Mouse (Mus musculus) embryonic facial prominence, embryonic 10.5 days (tissue): Measurements from ENCODE around the gene Slc4a4. TPM values are rescaled to one million over a fixed set of nuclear protein-coding genes. Genes with fewer than 3 reads are reported as not detected.

Experiments
- DNase-seq: peaks from one replicate; pipeline ENCODE4 v3.0.0-alpha.2; 2017; ENCODE audit warnings: low spot score
- H3K27ac ChIP-seq: fragments of 300-500 bp; sonication (generic); replicated peaks from 2 replicates; pipeline ENCODE4 v1.5.1; 2016; ENCODE audit warnings: mild to moderate bottlenecking
- H3K27me3 ChIP-seq: fragments of 300-500 bp; sonication (generic); replicated peaks from 2 replicates; pipeline ENCODE4 v1.6.1; 2016; ENCODE audit warnings: low read depth, mild to moderate bottlenecking; ENCODE audit not compliant: poor library complexity, severe bottlenecking
- H3K36me3 ChIP-seq: fragments of 300-500 bp; sonication (generic); replicated peaks from 2 replicates; pipeline ENCODE4 v1.6.1; 2016; ENCODE audit warnings: mild to moderate bottlenecking, moderate library complexity
- H3K4me1 ChIP-seq: fragments of 300-500 bp; sonication (generic); 2 replicates; pipeline ENCODE4 v1.6.1; 2016
- H3K4me3 ChIP-seq: fragments of 300-500 bp; sonication (generic); 2 replicates; pipeline ENCODE4 v1.5.1; 2016; ENCODE audit warnings: mild to moderate bottlenecking, moderate library complexity
- H3K9me3 ChIP-seq: fragments of 300-500 bp; sonication (generic); 2 replicates; pipeline ENCODE4 v1.6.1; 2016; ENCODE audit warnings: mild to moderate bottlenecking
- WGBS: fragments of 180-500 bp; shearing (Covaris S2); methylation state at CpG from one replicate; pipeline ENCODE4 v1.1.7; 2016; 5-methylcytosine and 5-hydroxymethylcytosine counted together
- polyA plus RNA-seq: library from polyadenylated mRNA; unstranded; fragments of >200 nt; fragmentation: Nextera tagmentation; extraction: Ambion mirVana; gene quantifications from 2 replicates; pipeline ENCODE4 v1.2.1, GENCODE M21; 2016

Gene Slc4a4
- polyA plus RNA-seq, 1 experiment from 2014 or later, result 1.7 TPM

DNA sequence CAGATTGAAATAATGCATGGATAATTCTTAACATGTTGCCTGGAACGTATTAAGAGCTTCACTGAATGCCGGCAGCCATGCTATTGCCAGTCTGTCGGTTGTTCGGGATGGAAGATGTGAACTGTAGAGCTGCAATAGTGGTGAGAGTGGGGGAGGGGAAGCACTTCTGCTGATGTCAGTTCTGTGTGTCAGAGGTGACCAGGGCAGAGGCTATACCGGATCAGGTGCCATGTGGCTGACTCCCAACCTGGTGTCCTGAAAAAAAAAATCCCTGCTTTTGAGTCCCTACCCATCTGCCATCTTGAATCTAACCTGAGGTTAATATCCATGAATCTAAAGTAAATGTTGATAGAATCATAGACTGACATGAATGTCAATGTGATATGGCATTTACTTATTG lies 39.0 kb downstream of the Slc4a4 start:
- no peak overlapping the region for H3K4me3 ChIP-seq
- peaks cover 19% of the 10 kb centered on the region for H3K4me1 ChIP-seq
- H3K9me3 ChIP-seq, result no peaks in the 10 kb centered on the region
- WGBS, result 84% methylated on average over 5 of the region's 5 CpGs
- no peak overlapping the region for H3K27ac ChIP-seq
- H3K36me3 ChIP-seq, result no peaks in the 10 kb centered on the region
- no peaks in the 10 kb centered on the region for H3K27me3 ChIP-seq
- DNase-seq, result no peak

DNA sequence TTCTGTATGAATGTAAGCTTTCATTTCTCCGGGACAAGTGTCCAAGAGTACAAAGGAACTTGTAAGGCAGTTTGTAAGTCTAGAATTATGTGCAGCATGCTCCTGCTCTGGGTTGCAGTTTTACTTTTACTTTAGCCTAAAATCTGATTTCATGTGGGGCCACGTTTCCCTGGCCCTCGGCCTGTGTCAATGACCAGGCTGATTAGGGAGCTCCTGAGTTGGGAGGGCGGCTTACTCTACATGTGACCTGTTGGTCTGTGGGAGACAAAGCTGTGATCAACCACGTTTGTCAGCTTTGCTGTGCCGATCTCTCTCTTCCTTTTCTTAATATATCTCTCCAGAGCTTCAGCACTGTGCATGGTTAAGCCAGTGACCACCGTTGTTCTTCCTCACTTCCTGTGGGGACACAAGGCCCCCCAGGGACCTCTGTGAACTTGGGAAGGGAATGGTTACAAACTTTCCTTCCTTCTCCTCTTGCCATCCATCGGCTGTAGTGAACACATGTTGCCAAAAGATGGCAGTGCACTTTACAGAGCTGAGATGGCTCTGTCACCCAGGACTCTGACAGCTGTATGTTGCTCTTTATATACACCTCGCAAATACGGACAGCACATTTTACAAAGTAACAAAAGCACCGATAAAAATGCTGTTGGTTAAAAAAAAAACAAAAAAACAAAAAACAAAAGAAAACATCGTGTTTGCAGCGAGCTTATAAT lies 41.7 kb downstream of the Slc4a4 start:
- H3K9me3 ChIP-seq, result no peaks in the 10 kb centered on the region
- peaks cover 30% of the 10 kb centered on the region for H3K4me1 ChIP-seq
- H3K27me3 ChIP-seq, result no peaks in the 10 kb centered on the region
- no peak overlapping the region for H3K4me3 ChIP-seq
- H3K36me3 ChIP-seq, result no peaks in the 10 kb centered on the region
- WGBS, result 60% methylated on average over 13 of the region's 13 CpGs
- no peak for DNase-seq
- H3K27ac ChIP-seq, result no peak overlapping the region

- Histone ChIP-seq H3K27ac (peak overlapping the region; percentile 48), H3K27me3 (no peaks in the 10 kb centered on the region), H3K9me3 (no peaks in the 10 kb centered on the region), H3K4me3 (no peak overlapping the region), H3K4me1 (peaks cover 30% of the 10 kb centered on the region), H3K36me3 (no peaks in the 10 kb centered on the region)
- 46% methylated on average over 18 of the region's 18 CpGs for WGBS
- peak; percentile 50 for DNase-seq
Measured at GRCm38 (mm10) chr5:88929392-88930094, 42.9 kb downstream of the Slc4a4 start.

DNA sequence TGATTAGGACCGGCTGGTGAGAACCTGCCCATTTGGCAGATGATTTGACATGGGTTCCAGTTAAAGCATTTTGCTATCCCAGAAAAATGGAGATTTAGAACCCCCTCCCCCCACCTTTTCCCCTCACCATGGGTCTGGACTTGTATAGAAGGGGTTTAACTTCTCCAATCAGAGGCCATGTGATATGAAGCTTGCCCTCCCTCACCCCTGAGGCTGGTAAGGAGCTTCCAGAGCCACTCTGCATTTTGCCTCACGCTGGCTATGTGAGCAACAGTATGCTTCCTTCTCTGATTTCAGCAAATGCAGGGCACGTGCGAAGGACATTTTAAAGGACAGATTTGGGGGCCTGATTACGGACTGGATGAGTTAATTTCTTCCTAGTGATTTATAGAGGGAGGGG lies 43.5 kb downstream of the Slc4a4 start:
- Histone ChIP-seq H3K36me3 (no peaks in the 10 kb centered on the region), H3K4me3 (no peak overlapping the region), H3K27me3 (no peaks in the 10 kb centered on the region), H3K9me3 (no peaks in the 10 kb centered on the region), H3K27ac (peak overlapping the region; percentile 48; the same call in 1 of the 2 replicates), H3K4me1 (peaks cover 30% of the 10 kb centered on the region)
- DNase-seq, result no peak
- 65% methylated on average over 5 of the region's 5 CpGs for WGBS

GRCm38 (mm10) chr5:88930611-88931010 lies 44.0 kb downstream of the Slc4a4 start:
- Histone ChIP-seq H3K27me3 (no peaks in the 10 kb centered on the region), H3K4me1 (peaks cover 30% of the 10 kb centered on the region), H3K4me3 (no peak overlapping the region), H3K9me3 (no peaks in the 10 kb centered on the region), H3K27ac (peak overlapping the region; percentile 48), H3K36me3 (no peaks in the 10 kb centered on the region)
- DNase-seq, result peak; percentile 49
- 54% methylated on average over 11 of the region's 11 CpGs for WGBS

- 84% methylated on average over 9 of the region's 9 CpGs for WGBS
Measured at GRCm38 (mm10) chr5:88931176-88931575, 44.6 kb downstream of the Slc4a4 start.

DNA sequence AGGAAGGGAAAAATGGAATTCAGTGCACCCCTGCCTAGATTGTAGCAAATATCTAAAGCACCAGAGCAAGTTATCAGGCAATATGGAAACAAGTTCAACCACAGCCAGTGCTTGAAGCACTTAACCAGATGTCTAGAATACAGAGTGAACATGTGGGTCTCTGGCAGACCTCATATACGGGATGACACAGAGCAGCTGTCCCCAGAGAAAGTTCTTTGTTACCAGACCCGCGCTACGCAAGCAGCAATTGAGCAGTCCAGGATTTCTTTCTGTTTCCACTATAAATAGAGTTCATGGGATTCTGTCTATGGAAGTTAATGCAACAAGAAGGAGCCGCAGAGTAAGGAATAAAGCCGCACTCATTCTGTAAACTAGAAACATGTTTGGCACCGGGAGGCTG lies 46.8 kb downstream of the Slc4a4 start:
- no peak for DNase-seq
- no peaks in the 10 kb centered on the region for H3K9me3 ChIP-seq
- 76% methylated on average over 7 of the region's 7 CpGs for WGBS
- H3K4me1 ChIP-seq, result peaks cover 27% of the 10 kb centered on the region
- H3K4me3 ChIP-seq, result no peak overlapping the region
- no peak overlapping the region for H3K27ac ChIP-seq
- no peaks in the 10 kb centered on the region for H3K36me3 ChIP-seq
- no peaks in the 10 kb centered on the region for H3K27me3 ChIP-seq

More at GRCm38 (mm10) chr5:88931176-88931575, 44.6 kb downstream of the Slc4a4 start:
- peaks cover 30% of the 10 kb centered on the region for H3K4me1 ChIP-seq
- no peak overlapping the region for H3K4me3 ChIP-seq
- H3K36me3 ChIP-seq, result no peaks in the 10 kb centered on the region
- no peaks in the 10 kb centered on the region for H3K9me3 ChIP-seq
- H3K27me3 ChIP-seq, result no peaks in the 10 kb centered on the region
- H3K27ac ChIP-seq, result no peak overlapping the region
- DNase-seq, result no peak

GRCm38 (mm10) chr5:88933946-88934345 lies 47.3 kb downstream of the Slc4a4 start:
- H3K4me3 ChIP-seq, result no peak overlapping the region

GRCm38 (mm10) chr5:88938208-88938607 lies 51.6 kb downstream of the Slc4a4 start:
- 87% methylated on average over 1 of the region's 1 CpGs for WGBS
- Histone ChIP-seq H3K27me3 (no peaks in the 10 kb centered on the region), H3K27ac (no peak overlapping the region), H3K36me3 (no peaks in the 10 kb centered on the region), H3K4me1 (peaks cover 15% of the 10 kb centered on the region), H3K4me3 (no peak overlapping the region), H3K9me3 (no peaks in the 10 kb centered on the region)
- DNase-seq, result no peak

More at GRCm38 (mm10) chr5:88933946-88934345, 47.3 kb downstream of the Slc4a4 start:
- Histone ChIP-seq H3K27me3 (no peaks in the 10 kb centered on the region), H3K27ac (no peak overlapping the region), H3K36me3 (no peaks in the 10 kb centered on the region), H3K9me3 (no peaks in the 10 kb centered on the region), H3K4me1 (peaks cover 32% of the 10 kb centered on the region)
- DNase-seq, result no peak
- WGBS, result 82% methylated on average over 14 of the region's 14 CpGs

DNA sequence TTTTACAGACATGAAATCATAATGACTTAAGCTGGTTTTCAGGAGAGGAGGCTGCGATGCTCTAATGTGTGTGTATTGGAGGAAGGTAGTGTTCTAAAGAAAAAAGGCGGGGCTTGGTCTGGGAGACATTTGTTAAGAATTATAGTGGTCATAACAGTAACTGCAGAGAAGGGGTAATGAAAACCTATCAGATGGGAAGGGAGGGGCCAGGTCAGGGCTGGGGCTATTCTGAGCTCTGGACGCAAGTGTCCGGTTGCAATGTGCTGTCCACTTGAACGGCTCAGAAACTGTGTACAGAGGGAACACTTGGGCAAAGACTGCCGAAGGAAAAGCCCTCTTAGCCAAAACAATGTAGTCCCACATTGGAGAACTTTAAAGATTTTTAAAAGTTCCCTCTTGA lies 52.5 kb downstream of the Slc4a4 start:
- DNase-seq, result peak; percentile 35
- H3K9me3 ChIP-seq, result no peaks in the 10 kb centered on the region

GRCm38 (mm10) chr5:88939782-88940181 lies 53.2 kb downstream of the Slc4a4 start:
- no peaks in the 10 kb centered on the region for H3K9me3 ChIP-seq
- WGBS, result 58% methylated on average over 2 of the region's 2 CpGs
- H3K4me1 ChIP-seq, result peaks cover 15% of the 10 kb centered on the region
- H3K36me3 ChIP-seq, result no peaks in the 10 kb centered on the region
- DNase-seq, result no peak
- no peaks in the 10 kb centered on the region for H3K27me3 ChIP-seq
- H3K27ac ChIP-seq, result no peak overlapping the region
- no peak overlapping the region for H3K4me3 ChIP-seq

More for the DNA sequence above, 52.5 kb downstream of the Slc4a4 start:
- Histone ChIP-seq H3K27ac (no peak overlapping the region), H3K27me3 (no peaks in the 10 kb centered on the region), H3K4me1 (peaks cover 15% of the 10 kb centered on the region), H3K4me3 (no peak overlapping the region), H3K36me3 (no peaks in the 10 kb centered on the region)
- 49% methylated on average over 6 of the region's 6 CpGs for WGBS

DNA sequence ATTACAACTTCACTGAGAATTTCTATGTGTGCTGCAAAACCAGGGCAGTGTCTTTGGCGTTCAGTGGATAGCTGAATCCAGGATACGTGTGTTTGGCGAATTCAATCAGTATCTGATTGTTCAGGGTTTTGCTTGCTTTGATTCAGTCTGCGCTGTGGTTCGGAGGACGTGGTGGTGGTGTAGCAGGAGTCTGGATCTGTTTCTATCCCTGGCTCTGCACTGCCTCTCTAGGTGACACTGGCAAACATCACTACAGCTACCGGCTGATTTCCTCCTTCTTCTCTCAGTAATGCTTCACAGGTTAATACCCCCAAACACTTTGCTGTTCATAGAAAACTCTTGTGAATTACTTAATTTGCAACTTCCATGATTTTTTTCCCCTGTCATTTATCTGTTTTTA lies 55.3 kb downstream of the Slc4a4 start:
- Histone ChIP-seq H3K4me1 (peaks cover 15% of the 10 kb centered on the region), H3K27me3 (no peaks in the 10 kb centered on the region), H3K36me3 (no peaks in the 10 kb centered on the region), H3K4me3 (no peak overlapping the region), H3K9me3 (no peaks in the 10 kb centered on the region), H3K27ac (no peak overlapping the region)
- WGBS, result 90% methylated on average over 7 of the region's 7 CpGs
- no peak for DNase-seq
